Mouse (Mus musculus): Measurements from ENCODE around the gene Irgm1. TPM values are rescaled to one million over a fixed set of nuclear protein-coding genes. Genes with fewer than 3 reads are reported as not detected.

Irgm1 gene
- 119 TPM for polyA plus RNA-seq (2015; fragmentation: Illumina TruSeq; extraction: RNeasy Lipid Tissue Mini Kit (QIAGEN cat#74804); ENCODE audit: insufficient read depth, low replicate concordance)

GRCm38 (mm10) chr11:48871201-48871772 is at the start of gene Irgm1:
Irgm1 (minus strand) TSS chr11:48871683.

GRCm38 (mm10) chr11:48902021-48902420 is 30.5 kb upstream of the Irgm1 start, which contains the start of gene Gm5431:
Gm5431 (minus strand) TSS chr11:48902214.

GRCm38 (mm10) chr11:48825979-48826751 is 45.3 kb downstream of the Irgm1 start, which contains the start of the genes Trim7 and Gm12184:
Trim7 (plus strand) TSS chr11:48826140.
Gm12184 (minus strand) TSS chr11:48826655.

GRCm38 (mm10) chr11:48816800-48817665 is 54.5 kb downstream of the Irgm1 start, which contains the start of gene Trim41:
Trim41 (minus strand) TSS chr11:48817353.

Other genes with a start within 250 kb of the Irgm1 start
- 1,423 TPM for gene Rack1, start 71.4 kb downstream of the Irgm1 start, polyA plus RNA-seq (2015; fragmentation: Illumina TruSeq; extraction: RNeasy Lipid Tissue Mini Kit (QIAGEN cat#74804); ENCODE audit: insufficient read depth, low replicate concordance)
- 21.0 TPM for gene Trim41, start 54.3 kb downstream of the Irgm1 start, polyA plus RNA-seq (2015; fragmentation: Illumina TruSeq; extraction: RNeasy Lipid Tissue Mini Kit (QIAGEN cat#74804); ENCODE audit: insufficient read depth, low replicate concordance)
- gene Trim7, start 45.5 kb downstream of the Irgm1 start, polyA plus RNA-seq (2015; fragmentation: Illumina TruSeq; extraction: RNeasy Lipid Tissue Mini Kit (QIAGEN cat#74804); ENCODE audit: insufficient read depth, low replicate concordance), result 95.2 TPM
- 4.8 TPM for gene Gm12184, start 45.0 kb downstream of the Irgm1 start, polyA plus RNA-seq (2015; fragmentation: Illumina TruSeq; extraction: RNeasy Lipid Tissue Mini Kit (QIAGEN cat#74804); ENCODE audit: insufficient read depth, low replicate concordance)
- gene Gm5431, start 30.5 kb upstream of the Irgm1 start, polyA plus RNA-seq (2015; fragmentation: Illumina TruSeq; extraction: RNeasy Lipid Tissue Mini Kit (QIAGEN cat#74804); ENCODE audit: insufficient read depth, low replicate concordance), result 7.3 TPM
- gene Psme2b, start 74.5 kb upstream of the Irgm1 start, polyA plus RNA-seq (2015; fragmentation: Illumina TruSeq; extraction: RNeasy Lipid Tissue Mini Kit (QIAGEN cat#74804); ENCODE audit: insufficient read depth, low replicate concordance), result 66.3 TPM
- gene Olfr56, start 107.2 kb upstream of the Irgm1 start, polyA plus RNA-seq (2015; fragmentation: Illumina TruSeq; extraction: RNeasy Lipid Tissue Mini Kit (QIAGEN cat#74804); ENCODE audit: insufficient read depth, low replicate concordance), result 1.4 TPM
- 82.8 TPM for gene 9930111J21Rik1, start 107.7 kb upstream of the Irgm1 start, polyA plus RNA-seq (2015; fragmentation: Illumina TruSeq; extraction: RNeasy Lipid Tissue Mini Kit (QIAGEN cat#74804); ENCODE audit: insufficient read depth, low replicate concordance)
- gene Gm12185, start 120.5 kb upstream of the Irgm1 start, polyA plus RNA-seq (2015; fragmentation: Illumina TruSeq; extraction: RNeasy Lipid Tissue Mini Kit (QIAGEN cat#74804); ENCODE audit: insufficient read depth, low replicate concordance), result 5.8 TPM
- 38.6 TPM for gene Tgtp1, start 122.5 kb upstream of the Irgm1 start, polyA plus RNA-seq (2015; fragmentation: Illumina TruSeq; extraction: RNeasy Lipid Tissue Mini Kit (QIAGEN cat#74804); ENCODE audit: insufficient read depth, low replicate concordance)
- 201 TPM for gene 9930111J21Rik2, start 179.6 kb upstream of the Irgm1 start, polyA plus RNA-seq (2015; fragmentation: Illumina TruSeq; extraction: RNeasy Lipid Tissue Mini Kit (QIAGEN cat#74804); ENCODE audit: insufficient read depth, low replicate concordance)
- 120 TPM for gene Tgtp2, start 192.5 kb upstream of the Irgm1 start, polyA plus RNA-seq (2015; fragmentation: Illumina TruSeq; extraction: RNeasy Lipid Tissue Mini Kit (QIAGEN cat#74804); ENCODE audit: insufficient read depth, low replicate concordance)
- gene Ifi47, start 204.9 kb upstream of the Irgm1 start, polyA plus RNA-seq (2015; fragmentation: Illumina TruSeq; extraction: RNeasy Lipid Tissue Mini Kit (QIAGEN cat#74804); ENCODE audit: insufficient read depth, low replicate concordance), result 157 TPM
- gene Olfr1396, start 243.2 kb upstream of the Irgm1 start, polyA plus RNA-seq (2015; fragmentation: Illumina TruSeq; extraction: RNeasy Lipid Tissue Mini Kit (QIAGEN cat#74804); ENCODE audit: insufficient read depth, low replicate concordance), result 0.17 TPM